Comparison of ENCODE assay signal across 9 mouse cellular contexts in genomic region chr11:12464181-12465162, GRCm38 (mm10). TPM values are rescaled to one million over a fixed set of nuclear protein-coding genes. Genes with fewer than 3 reads are reported as not detected.
DNase-seq lines count a peak whose midpoint lies in the region; ATAC-seq and TF ChIP-seq lines count a peak whose summit lies in the region.
"Had no signal": no experiment of that assay in that cellular context is flagged by ENCODE, and none has a peak within 500 bp of the region (broad histone marks: within the 10 kb centered on the region; RNA-seq: fewer than 3 reads in every experiment).

Gene Cobl, minus strand, starts transcription at chr11:12464960.

- H3K27me3 ChIP-seq in heart, embryonic 14.5 days (ENCODE audit: control insufficient read depth, insufficient read depth, low read length), result peaks cover 7% of the 10 kb centered on the region
- H3K27me3 ChIP-seq in lung, embryonic 14.5 days (ENCODE audit: insufficient read depth, low read length), result peaks cover 18% of the 10 kb centered on the region

- peak; percentile 54 for ATAC-seq in heart, embryonic 14.5 days (ENCODE audit: insufficient number of reproducible peaks, insufficient read depth, low FRiP score, low read depth)
- ATAC-seq in lung, embryonic 14.5 days (ENCODE audit: insufficient read depth), result peak; percentile 70

- H3K9ac ChIP-seq in heart, embryonic 14.5 days (ENCODE audit: low read length), result peak within 1 kb of the TSS; percentile 67
- peak within 1 kb of the TSS; percentile 65 for H3K9ac ChIP-seq in lung, embryonic 14.5 days

- no peaks in the 10 kb centered on the region for H3K36me3 ChIP-seq in heart, embryonic 14.5 days (ENCODE audit: control insufficient read depth, insufficient read depth, low read length)
- H3K36me3 ChIP-seq in lung, embryonic 14.5 days (ENCODE audit: insufficient read depth), result no peaks in the 10 kb centered on the region

- DNase-seq in layer of hippocampus, adult 2 months (ENCODE audit: low spot score in 2 of 2), result no peak
- no peak for DNase-seq in layer of hippocampus, adult 9-11 months
- peak; percentile 36 for DNase-seq in embryo, embryonic 9.5 days (ENCODE audit: extremely low spot score)
- DNase-seq in kidney, postnatal 10 days, result peak; percentile 76
- DNase-seq in lung, embryonic 14.5 days, result peak; percentile 66
- DNase-seq in right cerebral cortex, postnatal 10 days (ENCODE audit: low spot score in 2 of 2), result peak; percentile 44 to 49
- no peak for DNase-seq in spleen, postnatal 14 days (ENCODE audit: low spot score in 2 of 2)

- peak within 1 kb of the TSS; percentile 73 for H3K4me2 ChIP-seq in heart, embryonic 14.5 days (ENCODE audit: low read length)
- peak within 1 kb of the TSS; percentile 93 for H3K4me2 ChIP-seq in lung, embryonic 14.5 days

- H3K4me3 ChIP-seq in layer of hippocampus, adult 2 months, result peak within 1 kb of the TSS; percentile 64
- H3K4me3 ChIP-seq in heart, embryonic 14.5 days (ENCODE audit: control insufficient read depth in 1 of 2, insufficient read depth in 1 of 2, low read depth in 1 of 2, low read length in 2 of 2), result peak within 1 kb of the TSS; percentile 62 to 78
- H3K4me3 ChIP-seq in lung, embryonic 14.5 days (ENCODE audit: low read depth, low read length), result peak within 1 kb of the TSS; percentile 67

- H3K9me3 ChIP-seq in heart, embryonic 14.5 days (ENCODE audit: control insufficient read depth, low read length), result no peaks in the 10 kb centered on the region
- no peaks in the 10 kb centered on the region for H3K9me3 ChIP-seq in lung, embryonic 14.5 days (ENCODE audit: low read depth, low read length)

- H3K4me1 ChIP-seq in heart, embryonic 14.5 days (ENCODE audit: control insufficient read depth in 2 of 2, insufficient read depth in 2 of 2, low read length in 2 of 2), result peaks cover 4 to 7% of the 10 kb centered on the region in 2 experiments; a peak in 3 of 4 replicates
- no peaks in the 10 kb centered on the region for H3K4me1 ChIP-seq in lung, embryonic 14.5 days (ENCODE audit: insufficient read depth)

- peak within 1 kb of the TSS; percentile 51; the same call in 1 of the 2 replicates for H3K27ac ChIP-seq in layer of hippocampus, adult 2 months
- no peak within 1 kb of the TSS for H3K27ac ChIP-seq in heart, embryonic 14.5 days (replicated peaks in 1 of 2; ENCODE audit: control insufficient read depth in 1 of 2, insufficient read depth in 1 of 2, low read depth in 2 of 2, low read length in 2 of 2)
- peak within 1 kb of the TSS; percentile 54; the same call in 1 of the 2 replicates for H3K27ac ChIP-seq in lung, embryonic 14.5 days (ENCODE audit: low read depth)

- TF ChIP-seq CTCF in layer of hippocampus, adult 2 months (conservative IDR thresholded peaks at IDR 0.05), result no peak
- TF ChIP-seq CTCF in lung, embryonic 14.5 days (IDR thresholded peaks at IDR 0.05; ENCODE audit: low read depth), result no peak

- under 1% methylated on average over 73 of the region's 89 CpGs for WGBS in heart, embryonic 14.5 days
- under 1% methylated on average over 65 of the region's 89 CpGs for WGBS in lung, embryonic 14.5 days

RNA-seq across cellular contexts. Expression of gene Cobl, which starts in this region (rescaled TPM):
- total RNA-seq in layer of hippocampus, adult 2 months (2021), result 10 to 100 TPM; 15.1 to 19.0 TPM
- polyA plus RNA-seq in heart, embryonic 14.5 days (2014; fragmentation: Nextera tagmentation; extraction: Ambion mirVana), result 38.1 and 46.4 TPM in 2 replicates
- 10.8 and 13.5 TPM in 2 replicates for polyA plus RNA-seq in lung, embryonic 14.5 days (2014; fragmentation: Nextera tagmentation; extraction: Ambion mirVana)
- total RNA-seq: MEL had no signal

Comparison
In these comparisons a context has a peak if more than half of its experiments do, and no peak if none do; other contexts are left out.
1. DNase-seq: peak in embryo, embryonic 9.5 days (single experiment), kidney, postnatal 10 days (single experiment), lung, embryonic 14.5 days (single experiment) and right cerebral cortex, postnatal 10 days (2 of 2); none in layer of hippocampus, adult 2 months (0 of 2), layer of hippocampus, adult 9-11 months (single experiment) and spleen, postnatal 14 days (0 of 2).
2. H3K27ac ChIP-seq: peak in layer of hippocampus, adult 2 months (single experiment) and lung, embryonic 14.5 days (single experiment); none in heart, embryonic 14.5 days (0 of 2).
3. Peak in every context shown above with its lines, with median percentiles within 50 percentile points of each other: H3K4me3 ChIP-seq.